Mouse (Mus musculus) heart, adult 11 months (tissue): ENCODE data around the gene Rmdn2.

Experiments
- DNase-seq: peaks from one replicate; pipeline ENCODE4 v3.0.0; 2022

The Rmdn2 gene

DNA sequence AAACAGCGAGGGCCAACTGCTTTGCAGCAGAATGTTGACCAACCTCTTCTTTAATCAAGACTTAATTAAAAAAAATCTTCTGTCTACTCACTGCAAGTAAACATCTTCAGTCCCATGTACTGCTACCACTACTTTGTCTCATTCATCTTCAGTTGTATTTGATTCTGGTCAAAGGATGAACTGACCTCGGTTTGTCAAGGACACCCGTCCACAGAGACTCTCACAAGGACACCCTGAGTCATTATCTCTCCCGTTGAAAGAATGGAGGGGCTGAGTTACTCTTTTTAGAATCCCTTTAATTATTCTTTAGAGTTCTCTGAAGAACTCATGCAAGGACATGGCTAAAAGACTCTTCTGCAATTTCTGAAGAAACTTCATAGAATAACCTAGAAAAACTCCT lies at the start of gene Rmdn2:
Rmdn2 (plus strand) TSS at position 319 of the 400 bp plus-strand sequence.
- no peak for DNase-seq

DNA sequence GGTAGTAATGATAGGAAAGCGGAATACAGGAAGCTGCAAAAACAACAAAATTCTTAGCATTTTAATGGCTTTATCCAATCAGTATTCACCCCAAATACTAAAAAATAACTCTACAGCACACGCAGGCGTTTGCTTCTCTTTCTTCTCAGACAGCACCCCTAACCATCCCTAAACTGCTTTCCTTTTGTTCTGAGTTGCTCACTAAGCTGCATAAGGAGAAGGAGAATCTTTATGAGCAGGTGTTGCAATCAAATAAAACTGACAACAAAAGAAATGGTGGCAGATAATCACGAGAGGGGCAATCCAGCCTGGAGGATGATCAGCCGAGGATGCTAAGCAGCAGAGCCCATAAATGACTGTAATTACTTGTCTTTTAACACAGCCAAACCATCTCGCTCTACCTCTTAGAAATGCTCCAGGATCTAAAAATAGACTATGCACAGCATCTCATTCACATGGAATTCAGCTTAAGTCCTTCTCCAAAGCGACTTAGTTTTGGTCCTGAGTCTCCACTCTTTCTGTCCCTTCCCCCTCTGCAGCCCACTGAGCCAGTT lies 48.5 kb upstream of the Rmdn2 start:
- DNase-seq, result peak; percentile 44

DNA sequence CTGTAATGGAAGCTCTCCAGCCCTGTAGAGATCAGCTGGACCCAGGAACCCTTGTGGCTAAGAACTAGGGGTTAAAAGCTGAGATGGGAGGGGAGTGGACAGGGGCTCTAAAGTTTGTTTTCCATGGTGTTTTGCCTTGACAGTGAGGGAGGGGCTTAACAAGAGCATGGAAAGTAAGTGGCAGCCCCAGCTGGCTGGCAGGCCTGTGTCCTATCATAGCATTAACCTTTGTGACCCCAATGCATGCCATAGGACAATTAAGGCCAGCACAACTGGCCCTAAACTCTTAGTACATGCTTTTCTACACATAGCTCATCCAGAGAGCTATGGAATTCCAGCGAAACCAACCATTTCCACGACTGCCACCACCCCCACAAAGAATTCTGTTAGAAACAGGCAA lies 47.9 kb upstream of the Rmdn2 start:
- peak; percentile 56 for DNase-seq

DNA sequence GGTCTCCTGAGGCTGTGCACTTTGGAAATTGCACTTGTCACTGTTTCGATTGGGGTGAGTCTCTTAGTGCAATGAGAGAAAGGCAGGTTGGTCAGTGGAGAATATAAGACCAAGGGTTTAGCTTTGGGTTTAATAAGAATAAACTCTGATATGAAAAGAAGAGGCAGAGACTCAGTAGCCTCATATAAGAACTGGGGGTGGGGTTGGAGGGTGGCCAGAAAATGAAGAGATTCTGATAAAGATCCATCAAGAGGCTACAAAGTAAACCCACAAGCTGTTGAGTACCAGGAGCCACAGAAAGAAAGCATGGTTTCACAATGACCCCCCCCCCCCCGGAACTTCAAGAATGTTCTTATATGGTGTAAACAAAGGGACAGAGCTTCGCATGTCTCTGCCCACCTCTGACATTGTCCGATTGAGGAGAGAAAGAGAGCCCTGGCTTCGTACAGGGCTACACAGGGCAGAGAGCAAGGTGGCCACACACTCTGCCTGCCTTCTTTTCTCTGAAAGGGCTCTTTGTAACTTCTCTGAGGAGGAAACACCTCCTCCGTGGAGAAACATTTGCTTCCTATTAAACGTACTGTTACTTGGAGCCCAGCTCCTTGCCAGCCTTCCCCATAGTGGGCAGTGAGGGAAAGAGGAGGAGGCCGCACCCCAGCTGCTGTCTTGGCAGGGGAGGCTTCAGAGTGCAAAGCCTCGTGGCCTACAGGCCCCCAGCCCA lies 46.3 kb upstream of the Rmdn2 start:
- DNase-seq, result peak; percentile 82

DNA sequence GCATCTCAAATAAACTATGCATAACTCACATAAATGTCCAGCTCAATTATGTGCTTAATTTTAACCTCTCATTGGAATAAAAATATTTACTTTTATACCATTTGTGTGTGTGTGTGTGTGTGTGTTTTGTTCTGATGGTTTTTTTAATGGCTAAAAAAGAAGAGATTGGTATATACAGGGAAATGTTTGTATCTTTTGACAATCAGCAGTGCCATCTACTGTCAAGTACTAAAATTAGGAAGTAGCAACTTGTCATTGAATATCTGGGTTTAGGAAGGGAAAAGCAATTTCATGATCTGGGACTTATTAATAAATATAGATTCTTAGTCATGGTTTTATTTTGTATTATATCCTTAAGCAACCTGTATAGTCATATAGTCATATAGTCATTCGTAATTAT lies 43.3 kb upstream of the Rmdn2 start:
- no peak for DNase-seq

DNA sequence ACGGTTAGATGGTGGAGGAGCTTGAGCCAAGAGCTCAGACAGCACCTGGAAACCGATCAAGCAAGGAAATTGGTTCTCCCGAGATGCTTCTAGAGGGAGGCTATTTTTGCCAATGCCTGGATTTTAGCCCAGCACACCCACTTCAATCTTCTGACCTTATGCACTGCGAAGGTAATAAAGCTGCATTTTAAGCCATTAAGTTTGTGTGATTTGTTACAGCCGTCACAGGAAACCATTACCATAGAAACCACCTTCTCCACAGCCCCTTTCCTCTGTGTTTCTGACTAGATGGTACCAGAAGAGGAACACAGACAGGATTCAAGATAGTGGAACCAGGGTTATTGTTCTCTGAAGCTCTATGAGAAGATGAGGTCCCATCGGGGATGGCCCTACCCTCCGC lies 33.3 kb upstream of the Rmdn2 start:
- DNase-seq, result no peak

DNA sequence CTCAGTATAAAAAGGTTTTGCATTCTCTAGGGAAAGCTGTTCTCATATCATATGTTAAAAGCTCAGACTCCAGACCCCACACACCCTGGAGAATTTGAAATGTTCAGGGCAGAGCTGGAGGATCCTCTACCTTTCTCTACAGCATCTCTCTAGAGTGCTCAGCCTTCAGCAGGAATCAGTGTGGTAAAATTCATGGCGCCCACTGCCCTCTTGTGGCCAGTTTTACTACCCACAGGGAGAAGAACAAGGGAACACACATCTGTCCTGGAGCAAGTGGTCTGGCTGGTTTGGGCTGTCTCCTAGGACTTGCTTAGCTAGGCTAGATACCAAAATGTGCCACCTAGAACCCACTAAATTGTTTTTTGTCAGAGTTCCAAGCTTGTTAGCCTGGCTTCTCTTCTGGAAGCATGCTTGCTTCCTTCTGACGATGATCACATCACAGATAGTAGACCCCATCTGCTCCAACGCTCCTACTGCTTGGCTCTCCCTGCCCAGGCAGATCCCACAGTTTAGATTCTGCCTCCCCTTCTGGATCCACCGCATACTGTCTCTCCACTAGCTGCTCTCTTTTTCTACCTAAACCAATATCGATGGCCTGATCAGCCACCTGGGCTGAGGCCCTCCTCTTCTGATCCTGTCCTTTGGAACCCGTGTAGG lies 31.3 kb upstream of the Rmdn2 start:
- peak; percentile 92 for DNase-seq

DNA sequence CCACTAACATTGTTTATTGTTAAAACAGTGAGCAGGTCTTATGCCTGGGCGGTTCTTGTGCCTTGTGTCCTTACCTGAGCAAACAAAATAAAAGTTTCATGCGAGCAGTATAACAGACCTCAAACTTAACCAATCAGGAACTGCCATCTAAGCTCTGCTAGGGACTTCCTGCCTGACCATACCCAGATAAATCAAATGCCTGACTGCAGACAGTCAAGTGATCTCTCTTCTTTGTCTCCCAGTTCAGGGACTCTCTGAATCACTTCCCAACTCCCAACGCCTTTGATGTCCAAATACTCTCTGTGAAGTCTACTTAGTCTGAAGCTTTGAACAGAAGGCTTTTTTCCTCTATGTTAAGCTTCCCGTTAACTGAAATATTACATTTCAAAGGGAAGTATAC lies 28.2 kb upstream of the Rmdn2 start:
- DNase-seq, result no peak

DNA sequence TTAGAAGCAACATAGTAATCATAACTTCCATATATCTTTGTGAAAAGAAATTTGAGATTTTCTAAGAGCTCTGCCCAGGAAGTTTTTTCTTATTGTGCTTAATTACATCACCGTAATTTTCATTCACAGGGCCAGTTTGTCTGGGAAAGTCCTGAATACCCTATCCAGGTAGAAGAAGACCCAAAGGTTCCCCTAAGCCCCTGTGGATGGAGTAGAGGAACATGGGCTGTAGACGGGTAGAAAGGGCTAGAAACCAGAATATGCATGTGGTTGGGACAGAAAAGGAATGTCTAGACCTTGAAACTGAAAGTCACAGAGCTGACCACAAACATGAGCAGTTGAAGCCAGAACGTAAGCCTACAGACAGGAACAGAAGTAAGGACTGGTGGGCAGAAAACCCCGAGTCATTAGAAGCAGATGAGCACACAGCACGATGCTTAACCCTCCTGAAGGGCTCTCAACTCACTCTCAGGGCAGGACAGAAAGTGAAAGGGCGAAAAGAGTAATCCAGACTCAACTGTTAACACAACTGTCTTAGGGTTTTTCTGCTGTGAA lies 27.3 kb upstream of the Rmdn2 start:
- DNase-seq, result no peak

DNA sequence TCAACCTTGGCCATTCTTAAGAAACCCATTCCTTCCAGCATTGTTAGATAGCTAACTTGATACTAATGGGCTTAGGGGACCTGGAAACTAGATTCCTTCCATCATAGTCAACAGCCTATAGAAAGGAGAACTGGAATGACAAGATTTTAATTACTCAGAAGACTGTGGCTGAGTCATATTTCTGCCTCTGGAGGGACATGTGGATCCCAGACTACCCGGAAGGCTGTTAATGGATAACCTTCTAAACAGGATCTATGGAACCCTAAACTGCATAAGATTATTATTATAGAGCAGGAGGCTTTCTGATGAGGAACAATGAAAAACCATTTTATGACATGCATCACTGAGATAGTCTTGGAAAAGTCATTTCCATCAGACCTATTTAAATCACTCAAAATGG lies 21.8 kb upstream of the Rmdn2 start:
- no peak for DNase-seq

DNA sequence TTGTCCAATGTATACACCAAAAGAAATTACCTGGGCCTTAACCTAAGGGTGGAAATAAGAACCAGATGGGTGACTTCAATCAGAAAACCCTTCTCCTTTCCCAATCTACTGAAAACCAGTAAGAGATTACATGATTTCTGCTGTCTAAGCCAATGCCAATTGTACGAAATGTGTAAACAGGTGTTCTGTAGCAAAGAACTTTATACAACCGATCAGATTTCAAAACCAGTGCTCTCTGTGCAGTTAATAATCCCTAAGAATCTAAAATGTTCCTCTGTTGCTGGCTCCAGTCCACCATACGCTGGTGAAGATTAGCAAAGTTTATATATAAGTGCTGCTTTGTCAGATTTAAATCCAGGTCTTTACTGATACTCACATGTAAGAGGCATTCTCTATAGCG lies 15.7 kb upstream of the Rmdn2 start:
- no peak for DNase-seq

DNA sequence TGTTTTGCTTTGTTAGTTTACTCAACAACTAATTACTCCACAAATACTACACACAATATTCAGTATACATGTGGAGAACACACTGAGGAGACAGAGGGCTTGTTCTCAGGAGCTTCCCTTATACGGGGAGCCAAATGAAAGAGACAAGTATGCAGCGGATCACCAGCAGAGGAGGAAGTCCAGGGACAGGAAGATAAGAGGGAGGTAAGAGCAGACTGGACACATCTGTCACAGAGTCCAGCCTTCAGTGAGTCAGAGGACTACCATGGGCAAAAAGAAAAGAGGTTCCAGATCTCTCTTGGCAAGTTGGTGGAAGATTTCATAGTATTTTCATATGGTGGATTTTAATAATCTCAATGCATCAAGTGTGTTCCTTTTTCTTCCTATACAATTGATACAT lies 13.5 kb upstream of the Rmdn2 start:
- DNase-seq, result no peak

DNA sequence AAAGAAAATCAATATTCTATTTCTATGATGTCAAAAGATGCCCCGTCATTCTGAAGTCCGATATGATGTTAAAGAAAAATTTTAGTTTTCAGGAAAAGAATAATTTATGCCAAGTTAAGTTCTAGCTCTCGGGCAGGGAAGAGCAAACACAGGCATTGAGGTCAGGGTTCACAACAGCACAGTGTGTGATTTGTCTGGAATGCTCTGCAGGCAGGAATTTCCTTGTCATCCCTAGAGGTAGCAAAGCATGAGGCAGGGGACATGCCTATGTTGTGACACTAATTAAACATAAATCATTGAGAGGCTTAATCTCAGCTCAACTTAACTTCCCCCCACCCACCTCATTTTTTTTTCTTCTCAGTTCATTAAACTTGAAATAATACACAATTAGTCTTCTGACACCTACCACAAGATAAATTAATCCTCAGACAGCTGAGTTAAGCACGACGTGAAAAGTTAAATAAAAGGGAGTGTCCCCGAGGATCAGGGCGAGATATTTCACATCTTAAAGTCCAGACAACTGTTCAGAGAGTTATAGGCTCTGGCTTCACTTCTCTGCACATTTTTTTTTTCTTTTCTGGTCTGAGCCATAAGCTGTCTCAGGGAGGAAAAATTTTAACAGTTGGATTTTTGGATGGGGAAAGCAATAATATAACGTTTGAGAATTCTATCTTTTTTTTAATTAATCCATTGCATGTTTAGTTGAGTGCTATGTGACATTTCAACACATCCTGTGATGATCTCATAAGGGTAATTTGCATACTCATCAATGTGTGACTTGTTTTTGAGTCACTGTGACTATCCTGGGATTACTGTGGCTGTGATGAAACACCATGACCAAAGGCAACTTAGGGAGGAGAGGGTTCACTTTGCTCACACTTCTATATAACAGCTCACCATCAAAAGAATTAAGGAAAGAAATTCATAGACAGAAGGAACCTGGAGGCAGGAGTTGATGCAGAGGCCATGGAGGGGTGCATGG lies 12.8 kb upstream of the Rmdn2 start:
- DNase-seq, result no peak

DNA sequence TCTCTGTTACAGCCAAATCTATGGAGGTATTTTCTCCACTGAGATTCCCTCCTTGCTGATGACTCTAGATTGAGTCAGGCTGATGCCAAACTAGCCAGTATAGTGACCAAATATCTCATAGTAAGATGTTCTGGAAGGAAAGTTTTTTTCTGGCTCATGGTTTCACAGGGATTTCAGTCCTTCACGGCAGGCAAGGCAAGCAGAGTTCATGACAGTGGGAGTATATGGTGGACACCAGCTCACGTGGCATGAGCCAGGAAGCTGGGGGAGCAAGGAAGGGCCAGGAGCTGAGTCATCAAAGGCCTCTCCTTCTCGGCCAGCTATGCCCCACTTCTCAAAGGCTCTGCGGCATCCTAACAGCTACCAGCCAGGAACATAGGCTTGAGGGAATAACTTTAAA lies 11.6 kb upstream of the Rmdn2 start:
- DNase-seq, result no peak

DNA sequence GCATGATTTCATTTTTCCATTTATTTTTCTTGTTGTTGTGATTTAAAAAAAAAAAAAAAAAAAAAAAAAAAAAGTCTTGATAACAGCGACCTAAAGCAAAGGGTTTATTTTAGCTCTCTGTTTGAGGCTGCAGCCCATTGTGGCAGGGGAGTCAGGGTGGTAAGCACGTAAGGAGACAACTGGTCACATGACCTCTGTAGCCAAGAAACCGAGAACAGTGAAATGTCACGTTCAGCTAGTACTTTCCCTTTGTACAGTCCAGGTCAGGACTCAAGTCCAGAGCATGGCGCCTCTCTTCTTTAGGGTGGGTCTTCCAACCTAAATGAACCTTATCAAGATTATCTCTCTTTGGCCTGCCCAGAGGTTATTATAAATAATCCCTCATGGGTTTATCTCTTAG lies 9.3 kb upstream of the Rmdn2 start:
- DNase-seq, result no peak

DNA sequence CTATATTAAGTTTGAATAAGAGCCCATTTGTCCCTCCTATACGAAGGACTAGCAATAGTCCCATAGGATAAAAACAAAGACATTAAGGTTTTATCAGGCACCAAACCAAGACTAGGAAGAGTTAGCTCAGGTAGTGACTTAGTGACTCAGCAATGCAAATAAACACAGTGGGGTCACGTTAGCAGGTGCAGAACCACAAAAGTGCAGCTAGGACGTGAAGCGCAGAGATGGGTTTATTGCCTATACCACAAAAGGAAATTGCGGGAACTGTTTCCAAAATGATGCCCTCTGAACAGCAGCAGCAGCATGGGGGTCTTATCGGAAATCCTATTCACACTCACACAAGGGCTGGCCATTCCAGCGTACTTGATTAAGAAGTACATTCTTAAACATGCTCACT lies 8.2 kb upstream of the Rmdn2 start:
- no peak for DNase-seq

DNA sequence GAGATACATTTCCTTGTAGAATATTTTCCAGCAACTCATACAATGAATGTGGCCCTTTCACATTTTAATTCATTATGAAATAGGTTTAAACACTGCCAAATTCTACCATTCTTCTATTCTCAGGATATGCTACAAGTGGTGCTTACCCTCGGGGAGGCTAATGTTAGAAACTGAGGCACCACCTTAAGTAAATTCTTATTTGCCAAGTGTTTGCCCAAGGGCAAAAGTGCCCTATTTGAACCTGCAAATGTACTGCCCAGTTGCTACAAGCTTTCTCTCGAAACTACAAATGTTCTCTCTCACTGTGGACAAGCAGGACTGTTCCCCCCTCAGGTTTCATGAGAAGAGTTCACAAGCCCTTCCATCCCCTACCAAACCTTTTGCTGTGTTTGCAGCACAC lies 5.9 kb upstream of the Rmdn2 start:
- DNase-seq, result no peak

DNA sequence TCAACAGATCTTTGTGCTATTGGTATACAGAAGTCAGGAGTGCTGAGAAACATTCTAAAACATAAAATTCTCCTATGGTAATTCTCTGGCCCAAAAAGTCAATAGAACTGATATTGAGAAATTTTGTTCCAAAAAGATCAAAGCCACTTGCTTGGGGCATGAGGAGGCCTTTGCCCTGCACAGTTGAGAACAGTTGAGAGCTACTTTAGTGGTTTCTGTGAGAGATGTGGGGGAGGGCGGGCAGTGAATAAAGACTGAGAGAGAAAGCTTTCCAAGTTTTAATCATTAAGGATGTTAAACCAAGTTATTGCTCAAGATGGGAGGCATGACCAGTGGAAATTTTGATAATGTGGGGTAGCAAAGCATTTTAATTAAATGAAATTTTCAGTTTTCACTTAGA lies 2.0 kb upstream of the Rmdn2 start:
- no peak for DNase-seq

DNA sequence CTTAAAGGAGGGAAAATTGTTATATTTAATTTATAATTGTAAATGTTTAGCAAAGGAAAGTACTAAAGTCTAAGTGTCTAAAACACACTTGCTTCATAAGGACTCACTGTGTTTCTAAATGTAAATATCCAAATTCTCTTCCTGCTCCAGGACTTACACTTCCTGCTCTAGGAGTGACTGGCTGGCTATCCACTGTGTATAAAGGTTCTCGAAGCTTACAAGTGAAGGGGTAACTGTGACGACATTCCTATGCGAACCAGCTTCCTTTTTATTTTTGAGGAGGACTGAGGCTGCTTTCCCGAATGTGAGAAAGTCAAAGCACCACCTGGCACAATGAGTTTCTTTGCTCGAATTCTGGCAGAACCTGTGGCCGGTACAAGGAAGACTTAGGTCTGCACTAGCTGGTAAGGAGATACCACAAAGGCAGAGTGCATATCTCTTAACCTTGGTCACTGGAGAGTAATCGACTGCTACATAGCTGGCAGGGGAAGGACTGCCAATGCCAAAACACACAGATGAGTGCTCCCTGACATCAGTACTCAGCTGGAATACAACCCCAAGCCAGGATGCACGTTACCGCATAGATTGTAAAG lies 1.4 kb upstream of the Rmdn2 start:
- no peak for DNase-seq

DNA sequence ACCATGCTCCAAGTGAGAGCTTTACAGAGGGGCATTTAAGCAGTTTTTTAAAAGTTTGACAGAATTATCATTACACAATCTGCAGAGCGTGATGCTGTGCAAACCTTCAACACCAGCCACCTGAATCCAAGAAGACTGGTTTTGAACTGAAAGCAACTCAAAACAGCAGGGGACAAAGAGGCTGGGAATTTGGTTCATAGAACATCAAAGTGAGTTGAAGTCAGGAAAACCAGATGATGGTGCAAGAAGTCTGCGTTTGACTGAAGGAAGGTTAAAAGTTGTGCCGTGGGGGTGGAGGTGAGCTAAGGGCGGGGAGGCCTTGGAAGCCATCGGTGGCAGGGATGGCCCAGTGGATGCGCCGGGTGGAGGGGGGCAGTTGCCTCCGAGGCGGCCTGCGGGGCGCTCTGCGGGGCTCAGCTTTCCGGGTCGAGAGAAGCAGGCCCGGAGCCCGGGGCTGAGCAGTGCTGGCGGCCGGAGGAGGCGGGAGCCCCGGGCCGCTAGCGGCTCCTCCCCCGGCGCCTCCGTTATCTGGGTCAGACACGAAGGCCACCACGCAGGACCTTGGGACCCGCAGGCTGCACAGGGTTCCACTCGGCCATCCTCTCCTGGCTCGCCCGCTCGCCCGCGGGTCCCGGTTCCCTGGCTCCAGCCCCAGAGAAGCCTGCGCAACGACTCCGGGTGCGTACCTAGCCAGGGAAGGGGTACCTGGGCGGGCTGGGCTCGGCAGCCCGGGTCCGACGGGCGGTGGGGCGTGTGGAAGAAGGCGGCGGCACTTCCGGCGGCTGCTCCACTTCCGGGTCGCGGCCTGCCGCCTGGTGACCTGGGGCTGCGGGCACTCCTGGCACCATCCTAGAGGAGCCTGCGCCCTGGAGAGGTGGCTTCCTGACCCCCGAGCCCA lies 3.3 kb downstream of the Rmdn2 start:
- peak; percentile 97 for DNase-seq

DNA sequence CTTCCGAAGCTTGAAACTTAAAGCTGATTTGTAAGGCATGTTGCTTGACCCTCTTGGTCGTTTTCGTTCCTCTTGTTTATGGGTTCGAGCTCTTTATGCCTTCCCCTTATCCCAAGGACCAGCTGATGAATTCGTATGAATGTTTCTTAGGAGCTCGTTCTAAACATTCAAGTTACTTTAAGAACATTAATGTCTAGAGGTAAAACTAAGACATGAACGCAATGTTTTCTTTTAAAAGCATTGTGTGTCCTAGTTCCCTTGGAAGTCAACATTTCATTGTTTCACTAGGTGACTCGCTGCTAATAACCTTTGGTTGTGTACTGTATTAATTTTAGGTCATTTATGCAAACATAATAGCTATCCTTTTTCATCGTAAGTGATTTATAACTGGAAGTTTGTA lies 4.2 kb downstream of the Rmdn2 start:
- no peak for DNase-seq

DNA sequence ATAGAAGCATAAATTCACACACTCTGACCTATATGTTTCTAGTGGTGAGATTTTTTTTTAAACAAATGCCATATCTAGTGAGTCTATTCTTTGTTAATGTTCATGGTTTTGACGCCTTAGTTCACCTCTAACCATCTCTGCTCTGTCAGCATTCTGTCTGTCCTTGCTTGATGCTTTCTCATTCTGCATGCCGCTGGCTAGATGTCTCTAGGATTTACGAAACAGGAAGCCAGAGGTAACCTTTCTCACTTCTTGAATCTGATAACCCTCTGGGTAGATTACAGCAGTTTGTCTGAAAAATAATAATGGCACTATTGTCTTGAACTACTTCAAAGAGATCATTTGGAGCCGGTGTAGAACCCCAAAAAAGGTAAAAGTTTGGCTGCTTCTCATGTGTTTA lies 5.0 kb downstream of the Rmdn2 start:
- no peak for DNase-seq
